Mouse (Mus musculus) megakaryocyte, adult 5-6 weeks (primary cell): Measurements from ENCODE around the gene Becn1. TPM values are rescaled to one million over a fixed set of nuclear protein-coding genes. Genes with fewer than 3 reads are reported as not detected.

Source experiments
- ATAC-seq: 2 replicates; pipeline ENCODE4 v1.8.0; 2016; ENCODE audit warnings: mild to moderate bottlenecking, inconsistent platforms; ENCODE audit not compliant: poor library complexity, severe bottlenecking
- total RNA-seq, 2 experiments: library from RNA; stranded (forward) in 1 of 2; stranded (reverse) in 1 of 2; fragments of 153-499, 151-499 nt in 1 of 2; fragments of 221-1000, 200-1000 nt in 1 of 2; gene quantifications; 2 replicates each; pipeline versions ENCODE4 v1.2.3 to v1.2.4; 2015 to 2017

Gene Becn1
- total RNA-seq, 2 experiments from 2014 or later: 62.2 to 168 TPM

DNA sequence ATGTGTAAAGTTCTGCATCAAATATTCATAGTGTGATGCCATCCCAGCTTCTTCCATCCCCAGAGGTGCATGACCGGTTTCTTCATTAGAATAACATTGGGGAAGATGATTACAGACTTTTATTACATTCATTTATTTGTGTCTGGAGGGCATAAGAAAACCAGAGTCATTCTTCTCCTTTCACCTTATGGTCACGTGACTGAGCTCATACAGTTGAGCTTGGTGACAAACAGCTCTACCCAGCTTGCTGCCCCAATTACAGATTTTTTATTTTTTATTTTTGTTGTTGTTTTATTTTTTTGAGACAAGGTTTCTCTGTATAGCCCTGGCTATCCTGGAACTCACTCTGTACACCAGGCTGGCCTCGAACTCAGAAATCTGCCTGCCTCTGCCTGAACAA, 29.6 kb downstream of the Becn1 start:
- no peak for ATAC-seq

- no peak for ATAC-seq
Observed at GRCm38 (mm10) chr11:101269577-101270116, 32.4 kb downstream of the Becn1 start.

DNA sequence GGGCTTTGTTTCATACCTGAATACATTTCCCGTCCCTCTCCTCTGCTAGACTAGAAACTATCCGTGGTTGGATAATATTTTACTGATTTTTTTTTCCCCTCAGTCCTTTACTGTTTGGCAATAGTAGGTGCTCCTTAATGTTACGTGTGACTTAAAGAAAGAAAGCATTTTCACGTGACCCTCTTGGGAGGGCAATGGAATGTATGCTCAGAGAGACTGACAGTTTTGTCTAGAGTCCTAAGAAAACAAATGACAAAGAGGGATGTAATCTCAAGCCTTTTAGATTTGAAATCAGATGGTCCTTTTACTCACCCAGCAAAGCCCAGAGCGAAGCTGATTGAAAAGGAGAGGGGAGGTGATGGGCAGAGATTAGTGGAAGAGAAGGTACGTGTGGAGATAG, 36.2 kb downstream of the Becn1 start:
- ATAC-seq: no peak

DNA sequence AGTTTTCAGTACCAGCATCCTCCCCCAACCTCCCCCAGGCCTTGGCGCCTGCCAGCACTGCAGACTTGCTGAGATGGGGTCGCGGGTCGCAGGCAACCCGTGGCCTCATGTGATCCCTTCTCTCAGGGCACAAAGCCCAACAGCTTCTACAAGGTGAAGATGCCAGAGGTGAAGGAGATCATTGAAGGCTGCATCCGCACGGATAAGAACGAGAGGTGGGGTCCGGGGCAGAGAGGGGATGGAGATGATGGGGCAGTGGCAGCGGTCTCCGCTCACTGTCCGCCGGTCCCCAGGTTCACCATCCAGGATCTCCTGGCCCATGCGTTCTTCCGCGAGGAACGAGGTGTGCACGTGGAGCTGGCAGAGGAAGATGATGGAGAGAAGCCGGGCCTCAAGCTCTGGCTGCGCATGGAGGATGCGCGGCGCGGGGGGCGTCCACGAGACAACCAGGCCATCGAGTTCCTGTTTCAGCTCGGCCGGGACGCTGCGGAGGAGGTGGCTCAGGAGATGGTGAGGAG, 37.1 kb downstream of the Becn1 start:
- ATAC-seq: no peak

GRCm38 (mm10) chr11:101263989-101264280, 38.2 kb downstream of the Becn1 start:
- ATAC-seq: no peak

GRCm38 (mm10) chr11:101263138-101263988, 38.7 kb downstream of the Becn1 start:
- no peak for ATAC-seq

DNA sequence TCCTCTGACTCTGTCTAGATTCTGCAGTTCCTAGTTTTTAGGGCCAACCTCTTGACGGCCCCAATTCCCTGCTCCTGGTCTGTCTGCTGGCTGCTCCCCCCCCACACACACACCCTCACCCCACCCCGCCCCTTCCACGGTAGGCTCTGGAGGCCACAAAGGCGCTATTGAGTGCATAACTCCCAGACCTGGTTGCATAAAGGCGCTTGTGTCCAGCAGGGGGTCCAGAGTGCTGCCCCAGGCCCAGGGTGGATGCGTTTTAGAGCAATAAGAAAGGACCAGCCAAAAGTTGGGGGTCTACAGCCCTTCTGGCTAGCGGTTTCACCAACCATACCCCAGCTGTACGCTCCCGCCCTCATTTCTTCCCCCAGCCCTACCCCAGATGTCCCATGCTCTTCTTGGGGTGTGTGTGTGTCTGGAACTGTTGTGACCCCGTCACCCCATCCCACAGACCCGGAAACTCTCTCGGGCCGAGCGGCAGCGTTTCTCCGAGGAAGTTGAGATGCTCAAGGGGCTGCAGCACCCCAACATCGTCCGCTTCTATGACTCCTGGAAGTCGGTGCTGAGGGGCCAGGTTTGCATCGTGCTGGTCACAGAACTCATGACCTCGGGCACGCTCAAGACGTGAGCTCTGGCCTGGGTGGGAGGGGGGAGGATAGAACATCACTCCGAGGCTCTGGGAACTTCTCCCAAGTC, 39.7 kb downstream of the Becn1 start:
- no peak for ATAC-seq

GRCm38 (mm10) chr11:101260826-101261380, 41.2 kb downstream of the Becn1 start:
- ATAC-seq: peak; percentile 11; the same call in 1 of the 2 replicates

- ATAC-seq: peak; percentile 37
Observed at GRCm38 (mm10) chr11:101259948-101260825, 41.9 kb downstream of the Becn1 start, which contains the start of gene Wnk4. TSS of gene Wnk4 (plus strand) at chr11:101260567.

DNA sequence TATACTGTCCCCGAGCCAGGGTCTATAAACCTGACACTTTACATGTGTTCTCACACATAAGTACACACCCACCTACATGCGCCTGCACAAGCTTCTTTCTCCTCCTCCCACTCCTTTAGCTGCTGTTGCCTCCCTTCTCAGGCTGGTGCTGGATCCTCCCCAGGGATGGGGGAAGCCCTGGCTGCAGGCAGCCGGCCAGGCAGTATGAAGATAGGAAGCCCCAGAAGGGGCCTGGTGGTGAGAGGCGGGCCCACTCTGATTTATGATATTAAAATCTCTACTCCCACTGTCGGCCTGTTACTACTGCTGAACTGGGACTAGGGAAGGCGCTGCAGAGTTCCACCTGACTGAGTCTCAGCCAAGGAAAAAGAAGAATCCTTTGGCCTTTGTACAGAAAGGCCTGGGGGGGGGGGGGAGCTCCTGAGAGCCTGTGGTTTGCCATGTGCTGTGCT, 42.8 kb downstream of the Becn1 start:
- ATAC-seq: no peak

- no peak for ATAC-seq
Observed at GRCm38 (mm10) chr11:101255826-101256775, 46.0 kb downstream of the Becn1 start.

DNA sequence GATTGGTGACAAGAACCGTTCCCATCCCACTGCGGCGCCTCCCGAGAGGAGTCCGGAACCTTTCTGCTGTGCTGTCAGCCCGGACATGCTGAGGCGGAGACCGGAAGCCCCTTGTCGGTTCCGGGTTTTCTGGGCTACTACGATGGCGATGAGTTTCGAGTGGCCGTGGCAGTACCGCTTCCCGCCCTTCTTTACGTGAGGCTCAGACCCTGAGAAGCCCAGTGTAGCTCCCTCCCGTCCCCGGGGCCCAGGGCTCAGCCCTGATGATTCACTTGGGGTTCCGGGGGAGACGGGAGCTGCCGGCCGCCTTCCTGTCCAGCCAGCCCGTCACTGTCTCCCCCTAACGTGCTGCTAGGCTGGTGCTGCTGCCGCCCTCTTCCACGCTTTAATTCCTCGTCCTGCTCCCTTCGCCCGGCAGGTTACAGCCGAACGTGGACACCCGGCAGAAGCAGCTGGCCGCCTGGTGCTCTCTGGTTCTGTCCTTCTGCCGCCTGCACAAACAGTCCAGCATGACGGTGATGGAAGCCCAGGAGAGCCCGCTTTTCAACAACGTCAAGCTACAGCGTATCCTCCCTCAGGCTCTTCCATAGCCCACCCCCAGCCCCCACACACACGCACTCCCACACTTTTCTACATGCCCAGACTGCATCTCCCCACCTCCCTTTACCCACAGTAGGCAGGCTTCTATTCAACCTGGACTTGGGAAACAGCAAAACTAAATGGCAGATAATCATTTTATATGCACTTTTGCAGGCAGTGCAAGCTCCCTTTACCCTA, 48.3 kb downstream of the Becn1 start, which contains the start of gene Vps25:
Gene Vps25, plus strand, starts transcription at position 95 of the 777 bp plus-strand sequence.
- ATAC-seq: peak; percentile 99

DNA sequence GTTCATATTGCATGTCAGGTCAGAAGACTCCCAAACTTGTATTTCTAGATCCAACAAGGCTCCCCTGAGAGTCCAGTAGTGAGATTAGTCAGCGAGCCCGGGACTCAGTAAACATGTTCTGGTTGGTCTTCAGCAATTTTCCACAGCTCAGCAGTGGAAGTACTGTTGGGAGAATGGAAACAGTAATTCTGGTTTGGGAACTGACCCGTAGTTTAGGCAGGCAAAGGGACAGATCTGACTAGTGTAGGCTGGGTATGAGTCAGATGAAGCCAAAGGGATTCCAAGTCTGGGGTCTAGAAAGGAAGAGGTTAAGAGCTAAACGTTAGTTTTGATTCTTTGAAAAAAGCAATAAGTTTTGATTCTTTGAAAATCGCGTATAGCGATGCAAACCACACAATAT, 49.1 kb downstream of the Becn1 start:
- no peak for ATAC-seq

- ATAC-seq: no peak
Observed at GRCm38 (mm10) chr11:101251031-101251430, 51.1 kb downstream of the Becn1 start.

DNA sequence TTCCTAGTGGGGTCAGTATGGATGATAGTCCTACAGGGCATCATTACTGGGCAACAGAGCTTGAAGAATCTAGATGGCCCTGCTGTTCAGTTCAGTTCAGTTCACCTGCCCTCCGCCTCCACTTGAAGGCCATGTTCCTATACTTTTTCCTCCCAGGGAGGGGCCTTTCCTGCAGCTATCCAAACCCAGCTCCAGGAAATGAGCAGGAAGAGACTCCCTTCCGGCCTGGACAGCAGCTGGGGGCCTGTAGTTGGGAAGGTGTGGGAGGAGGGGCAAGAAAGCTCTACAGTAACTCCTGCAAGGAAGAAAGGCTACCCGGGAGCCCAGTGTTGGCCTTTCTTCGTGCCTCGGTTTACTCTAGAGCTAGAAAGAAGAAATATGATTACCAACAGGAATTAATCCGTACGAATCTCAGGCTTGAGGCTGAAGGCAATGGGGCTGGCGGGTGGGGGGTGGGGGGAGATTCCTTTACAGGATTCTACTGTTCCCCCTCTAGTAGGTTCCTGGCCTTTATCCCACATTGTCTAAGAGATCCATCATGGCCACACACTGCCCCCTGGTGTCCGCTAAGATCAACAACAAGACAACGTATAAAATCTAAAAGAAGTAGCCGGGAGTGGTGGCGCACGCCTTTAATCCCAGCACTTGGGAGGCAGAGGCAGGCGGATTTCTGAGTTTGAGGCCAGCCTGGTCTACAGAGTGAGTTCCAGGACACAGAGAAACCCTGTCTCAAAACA, 53.7 kb downstream of the Becn1 start:
- peak; percentile 56 for ATAC-seq

- ATAC-seq: no peak
Observed at GRCm38 (mm10) chr11:101247521-101248030, 54.5 kb downstream of the Becn1 start.

GRCm38 (mm10) chr11:101246702-101247012, 55.4 kb downstream of the Becn1 start:
- ATAC-seq: peak; percentile 30; the same call in 1 of the 2 replicates
